Mouse (Mus musculus): Measurements from ENCODE around the gene Tmem54. TPM values are rescaled to one million over a fixed set of nuclear protein-coding genes. Genes with fewer than 3 reads are reported as not detected.

Gene Tmem54
- total RNA-seq, 1 experiment: 10.0 TPM

DNA sequence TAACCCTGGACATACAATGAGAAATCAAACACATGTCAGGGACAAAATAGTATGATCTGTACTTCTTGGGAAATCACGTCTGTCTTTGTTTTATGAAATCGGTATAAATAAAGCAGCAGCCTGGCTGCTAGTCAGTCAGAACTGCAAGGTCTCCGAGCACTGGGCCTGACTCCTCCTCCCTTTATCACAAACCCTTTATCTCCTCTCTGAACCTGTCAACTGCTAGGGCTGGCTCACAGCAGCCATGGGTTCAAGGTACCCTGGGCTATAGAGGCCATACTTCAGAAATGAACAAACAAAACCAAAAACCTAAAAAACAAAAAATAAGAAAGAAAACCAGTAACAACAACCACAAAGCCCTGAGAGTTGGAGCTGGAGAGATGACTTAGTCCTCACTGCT, 53.2 kb downstream of the Tmem54 start:
- DNase-seq (ENCODE audit: low read depth, low spot score): no peak
- peaks cover 8% of the 10 kb centered on the region for H3K36me3 ChIP-seq (ENCODE audit: control insufficient read depth, insufficient read depth, low read length, poor library complexity, severe bottlenecking)
- H3K4me1 ChIP-seq (ENCODE audit: control insufficient read depth in 2 of 2, insufficient read depth in 2 of 2, low read length in 2 of 2, poor library complexity in 1 of 2): peaks cover 3 to 5% of the 10 kb centered on the region in 2 experiments; a peak in 2 of 4 replicates
- no peak overlapping the region for H3K9ac ChIP-seq (ENCODE audit: insufficient read depth, low read depth, low read length, poor library complexity, severe bottlenecking)
- H3K4me3 ChIP-seq (ENCODE audit: insufficient read depth in 1 of 2, low read depth in 1 of 2, low read length in 2 of 2, poor library complexity in 1 of 2, severe bottlenecking in 1 of 2): no peak overlapping the region
- no peak overlapping the region for H3K27ac ChIP-seq (ENCODE audit: insufficient read depth, low read depth, low read length, poor library complexity, severe bottlenecking)
- no peaks in the 10 kb centered on the region for H3K9me3 ChIP-seq (ENCODE audit: control insufficient read depth, insufficient read depth, low read depth, low read length)
- in situ Hi-C loops (cut with MboI; ENCODE audit: low sequenced_read_pairs in 2 of 2, unreplicated experiment in 2 of 2): no loop called here
- TF ChIP-seq ZC3H11A (IDR thresholded peaks at IDR 0.05; ENCODE audit: borderline replicate concordance, low read depth, low read length) (no peak), CHD2 (IDR thresholded peaks at IDR 0.05; ENCODE audit: low read depth, low read length) (no peak), MAFK (IDR thresholded peaks at IDR 0.05; ENCODE audit: insufficient read depth, low read depth, low read length) (no peak), ZNF384 (IDR thresholded peaks at IDR 0.05; ENCODE audit: low read depth, low read length) (no peak), HCFC1 (IDR thresholded peaks at IDR 0.05; ENCODE audit: borderline replicate concordance, insufficient read depth, low read length) (no peak)

- Histone ChIP-seq H3K4me1 (ENCODE audit: control insufficient read depth in 2 of 2, insufficient read depth in 2 of 2, low read length in 2 of 2, poor library complexity in 1 of 2) (peaks cover 3 to 5% of the 10 kb centered on the region in 2 experiments; a peak in 2 of 4 replicates), H3K36me3 (ENCODE audit: control insufficient read depth, insufficient read depth, low read length, poor library complexity, severe bottlenecking) (peaks cover 1% of the 10 kb centered on the region), H3K4me3 (ENCODE audit: insufficient read depth in 1 of 2, low read depth in 1 of 2, low read length in 2 of 2, poor library complexity in 1 of 2, severe bottlenecking in 1 of 2) (no peak overlapping the region), H3K27ac (ENCODE audit: insufficient read depth, low read depth, low read length, poor library complexity, severe bottlenecking) (peak overlapping the region; percentile 87; the same call in 1 of the 2 replicates), H3K9me3 (ENCODE audit: control insufficient read depth, insufficient read depth, low read depth, low read length) (no peaks in the 10 kb centered on the region), H3K9ac (ENCODE audit: insufficient read depth, low read depth, low read length, poor library complexity, severe bottlenecking) (no peak overlapping the region)
- in situ Hi-C loops (cut with MboI; ENCODE audit: low sequenced_read_pairs in 2 of 2, unreplicated experiment in 2 of 2): no loop called here
- TF ChIP-seq ZNF384 (IDR thresholded peaks at IDR 0.05; ENCODE audit: low read depth, low read length) (no peak), ZC3H11A (IDR thresholded peaks at IDR 0.05; ENCODE audit: borderline replicate concordance, low read depth, low read length) (no peak), MAFK (IDR thresholded peaks at IDR 0.05; ENCODE audit: insufficient read depth, low read depth, low read length) (no peak), HCFC1 (IDR thresholded peaks at IDR 0.05; ENCODE audit: borderline replicate concordance, insufficient read depth, low read length) (no peak), CHD2 (IDR thresholded peaks at IDR 0.05; ENCODE audit: low read depth, low read length) (no peak)
- no peak for DNase-seq (ENCODE audit: low read depth, low spot score)
Measured at GRCm38 (mm10) chr4:129161076-129161475, 55.7 kb downstream of the Tmem54 start.

Other genes with a start within 250 kb of the Tmem54 start
- 0.54 and 0.69 TPM in 2 replicates for gene Trim62, start 222.0 kb upstream of the Tmem54 start, total RNA-seq (2012; rRNA removed)
- 16.0 and 21.2 TPM in 2 replicates for gene Azin2, start 143.1 kb upstream of the Tmem54 start, total RNA-seq (2012; rRNA removed)
- 148 and 177 TPM in 2 replicates for gene Ak2, start 113.6 kb upstream of the Tmem54 start, total RNA-seq (2012; rRNA removed)
- gene Rnf19b, start 47.3 kb upstream of the Tmem54 start, total RNA-seq (2012; rRNA removed): 47.1 and 66.7 TPM in 2 replicates
- 4.4 and 6.1 TPM in 2 replicates for gene Hpca, start 16.5 kb downstream of the Tmem54 start, total RNA-seq (2012; rRNA removed)
- gene Fndc5, start 31.5 kb downstream of the Tmem54 start, total RNA-seq (2012; rRNA removed): 1.2 and 1.5 TPM in 2 replicates
- gene S100pbp, start 84.2 kb downstream of the Tmem54 start, total RNA-seq (2012; rRNA removed): 25.5 and 25.7 TPM in 2 replicates
- gene Yars, start 84.2 kb downstream of the Tmem54 start, total RNA-seq (2012; rRNA removed): 125 and 136 TPM in 2 replicates
- gene C77080, start 155.9 kb downstream of the Tmem54 start, total RNA-seq (2012; rRNA removed): 14.4 and 22.5 TPM in 2 replicates
- gene Sync, start 182.1 kb downstream of the Tmem54 start, total RNA-seq (2012; rRNA removed): 2.0 and 2.1 TPM in 2 replicates
- 59.7 and 81.2 TPM in 2 replicates for gene Rbbp4, start 229.8 kb downstream of the Tmem54 start, total RNA-seq (2012; rRNA removed)
- gene Zbtb8os, start 230.1 kb downstream of the Tmem54 start, total RNA-seq (2012; rRNA removed): 41.4 and 59.9 TPM in 2 replicates